Mouse (Mus musculus) hindbrain, embryonic 15.5 days (tissue): ENCODE results near the gene AK157302. TPM values are rescaled to one million over a fixed set of nuclear protein-coding genes. Genes with fewer than 3 reads are reported as not detected.
"Not testable (repeated sequence)": the region's sequence is repeated elsewhere in the genome, so short reads cannot be mapped to it uniquely, and the experiment has no call there.

Experiments
- ATAC-seq: fragments of 200-750 bp; cut with Nextera tagmentation; 2 replicates; pipeline ENCODE4 v1.8.0; 2017; ENCODE audit warnings: low read depth, moderate number of reproducible peaks, moderate TSS enrichment; ENCODE audit not compliant: low FRiP score
- H3K27ac ChIP-seq: fragments of 300-500 bp; sonication (generic); replicated peaks from 2 replicates; pipeline ENCODE4 v1.5.1; 2015; ENCODE audit warnings: mild to moderate bottlenecking, inconsistent platforms
- H3K27me3 ChIP-seq: fragments of 300-500 bp; sonication (generic); 2 replicates; pipeline ENCODE4 v1.6.1; 2015; ENCODE audit warnings: control low read depth, inconsistent platforms
- H3K36me3 ChIP-seq: fragments of 300-500 bp; sonication (generic); 2 replicates; pipeline ENCODE4 v1.6.1; 2015; ENCODE audit warnings: control low read depth, inconsistent platforms
- H3K4me1 ChIP-seq: fragments of 300-500 bp; sonication (generic); replicated peaks from 2 replicates; pipeline ENCODE4 v1.6.1; 2015; ENCODE audit warnings: control low read depth, inconsistent platforms
- H3K4me2 ChIP-seq: fragments of 300-500 bp; sonication (generic); 2 replicates; pipeline ENCODE4 v1.6.1; 2015; ENCODE audit warnings: moderate library complexity, mild to moderate bottlenecking, inconsistent platforms
- H3K4me3 ChIP-seq: fragments of 300-500 bp; sonication (generic); 2 replicates; pipeline ENCODE4 v1.5.1; 2015; ENCODE audit warnings: mild to moderate bottlenecking, inconsistent platforms
- H3K9ac ChIP-seq: fragments of 300-500 bp; sonication (generic); 2 replicates; pipeline ENCODE4 v1.6.1; 2015; ENCODE audit warnings: inconsistent platforms
- H3K9me3 ChIP-seq: fragments of 300-500 bp; sonication (generic); 2 replicates; pipeline ENCODE4 v1.6.1; 2016; ENCODE audit warnings: control low read depth, inconsistent platforms
- WGBS: fragments of 180-500 bp; shearing (Covaris S2); methylation state at CpG from one replicate; pipeline ENCODE4 v1.1.7; 2015; 5-methylcytosine and 5-hydroxymethylcytosine counted together
- polyA plus RNA-seq: library from polyadenylated mRNA; unstranded; fragments of >200 nt; fragmentation: Nextera tagmentation; extraction: Ambion mirVana; gene quantifications from 2 replicates; pipeline ENCODE4 v1.2.1, GENCODE M21; 2015

Gene AK157302
- polyA plus RNA-seq, 1 experiment from 2014 or later: 0.39 TPM

- H3K4me3 ChIP-seq: no peak overlapping the region
- no peak overlapping the region for H3K9ac ChIP-seq
- no peak overlapping the region for H3K4me2 ChIP-seq
- H3K27ac ChIP-seq: no peak overlapping the region
- no peaks in the 10 kb centered on the region for H3K9me3 ChIP-seq
- H3K27me3 ChIP-seq: 0 out of 2 replicates have a peak, but pooled peaks cover 3% of the 10 kb centered on the region
- no peak for ATAC-seq
- H3K4me1 ChIP-seq: peaks cover 3% of the 10 kb centered on the region; the same call in 1 of the 2 replicates
- 32% methylated on average over 4 of the region's 4 CpGs for WGBS
- H3K36me3 ChIP-seq: no peaks in the 10 kb centered on the region
Observed at GRCm38 (mm10) chr13:21472427-21472826, 22.6 kb upstream of the AK157302 start.

- 4% methylated on average over 31 of the region's 31 CpGs for WGBS
- H3K4me3 ChIP-seq: peak within 1 kb of the TSS; percentile 68
Observed at GRCm38 (mm10) chr13:21478759-21479670, 16.0 kb upstream of the AK157302 start, which contains the start of the genes Zkscan4 and Gm10065. TSS of gene Zkscan4 (plus strand) at chr13:21478907. TSS of gene Gm10065 (minus strand) at chr13:21479441.

GRCm38 (mm10) chr13:21486881-21487280, 8.1 kb upstream of the AK157302 start:
- H3K36me3 ChIP-seq: peaks cover 42% of the 10 kb centered on the region
- H3K27ac ChIP-seq: no peak overlapping the region
- no peaks in the 10 kb centered on the region for H3K4me1 ChIP-seq
- WGBS: 94% methylated on average over 1 of the region's 1 CpGs
- no peaks in the 10 kb centered on the region for H3K27me3 ChIP-seq
- H3K4me2 ChIP-seq: no peak overlapping the region
- ATAC-seq: no peak
- no peak overlapping the region for H3K9ac ChIP-seq
- no peak overlapping the region for H3K4me3 ChIP-seq
- H3K9me3 ChIP-seq: 0 out of 2 replicates have a peak, but pooled peaks cover 5% of the 10 kb centered on the region

More at GRCm38 (mm10) chr13:21478759-21479670, 16.0 kb upstream of the AK157302 start, which contains the start of the genes Zkscan4 and Gm10065:
- H3K4me1 ChIP-seq: peaks cover 19% of the 10 kb centered on the region
- not testable (repeated sequence) for H3K27me3 ChIP-seq, H3K36me3 ChIP-seq, H3K9me3 ChIP-seq
- peak within 1 kb of the TSS; percentile 85 for H3K27ac ChIP-seq
- peak within 1 kb of the TSS; percentile 65 for H3K4me2 ChIP-seq
- peak; percentile 94 for ATAC-seq
- H3K9ac ChIP-seq: peak within 1 kb of the TSS; percentile 54

- H3K9ac ChIP-seq: no peak overlapping the region
- no peak for ATAC-seq
- no peaks in the 10 kb centered on the region for H3K27me3 ChIP-seq
- H3K27ac ChIP-seq: no peak overlapping the region
- H3K9me3 ChIP-seq: no peaks in the 10 kb centered on the region
- no peak overlapping the region for H3K4me3 ChIP-seq
- 95% methylated on average over 5 of the region's 5 CpGs for WGBS
- H3K4me1 ChIP-seq: no peaks in the 10 kb centered on the region
- H3K4me2 ChIP-seq: no peak overlapping the region
- H3K36me3 ChIP-seq: 0 out of 2 replicates have a peak, but pooled peaks cover 1% of the 10 kb centered on the region
Observed at GRCm38 (mm10) chr13:21492847-21493246, 2.2 kb upstream of the AK157302 start.

DNA sequence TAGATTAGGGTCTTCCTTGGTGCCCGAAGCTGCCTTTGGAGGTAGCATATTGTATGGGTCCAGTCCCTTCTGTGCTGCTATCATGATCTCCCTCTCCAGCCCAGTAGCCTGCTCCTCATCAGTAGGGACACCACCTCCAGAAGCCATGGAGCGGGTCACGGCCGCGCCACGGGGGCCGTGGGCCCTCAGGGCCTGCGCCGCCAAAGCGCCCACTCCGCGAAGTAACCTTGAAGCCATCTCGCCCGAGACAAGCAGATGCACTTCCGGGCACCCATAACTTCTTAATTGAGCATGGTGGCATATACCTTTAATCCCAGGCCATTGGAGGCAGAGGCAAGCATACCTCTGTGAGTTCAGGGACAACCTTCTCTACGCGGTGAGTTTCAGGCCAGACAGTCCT, 6.2 kb downstream of the AK157302 start, which contains the start of gene Gm11273:
TSS of gene Gm11273 (minus strand) at position 237 of the 400 bp plus-strand sequence.
- H3K4me1 ChIP-seq, H3K4me3 ChIP-seq, ATAC-seq, H3K4me2 ChIP-seq, H3K9ac ChIP-seq, H3K27ac ChIP-seq, H3K9me3 ChIP-seq, H3K27me3 ChIP-seq, H3K36me3 ChIP-seq: not testable (repeated sequence)
- 92% methylated on average over 17 of the region's 17 CpGs for WGBS

GRCm38 (mm10) chr13:21502296-21502695, 7.3 kb downstream of the AK157302 start:
- H3K27ac ChIP-seq: no peak overlapping the region
- H3K4me1 ChIP-seq: peaks cover 2% of the 10 kb centered on the region; the same call in 1 of the 2 replicates
- H3K27me3 ChIP-seq: no peaks in the 10 kb centered on the region
- H3K4me3 ChIP-seq: no peak overlapping the region
- no peak overlapping the region for H3K9ac ChIP-seq
- ATAC-seq: no peak
- no peaks in the 10 kb centered on the region for H3K9me3 ChIP-seq
- no peak overlapping the region for H3K4me2 ChIP-seq
- WGBS: 88% methylated on average over 5 of the region's 5 CpGs
- no peaks in the 10 kb centered on the region for H3K36me3 ChIP-seq

DNA sequence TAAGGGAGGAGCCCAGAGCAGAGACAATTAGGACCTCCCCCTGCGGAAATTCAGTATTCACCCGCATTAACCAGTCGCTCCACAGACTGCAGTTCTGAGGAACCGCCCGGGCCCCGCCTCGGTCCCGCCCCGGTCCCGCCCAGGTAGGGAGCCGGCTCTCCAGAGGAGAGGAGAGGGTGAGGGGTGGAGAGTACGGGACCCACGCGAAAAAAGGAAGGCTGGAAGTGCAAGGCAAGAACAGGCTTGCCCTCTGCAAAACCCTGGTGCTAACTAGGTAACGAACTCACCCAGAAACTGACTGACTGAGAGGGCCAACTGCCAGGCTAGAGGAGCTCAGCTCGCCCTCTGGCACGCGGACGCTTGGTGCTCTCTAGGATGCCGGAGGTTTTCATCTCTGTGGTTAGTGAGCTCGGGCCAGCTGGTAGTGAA, 11.2 kb downstream of the AK157302 start:
- ATAC-seq: peak; percentile 100
- H3K9ac ChIP-seq: peak overlapping the region; percentile 55
- H3K27ac ChIP-seq: peak overlapping the region; percentile 80

GRCm38 (mm10) chr13:21530136-21530535, 35.1 kb downstream of the AK157302 start:
- H3K4me3 ChIP-seq: peak overlapping the region; percentile 81
- WGBS: 52% methylated on average over 7 of the region's 7 CpGs
- H3K9me3 ChIP-seq: no peaks in the 10 kb centered on the region
- H3K27ac ChIP-seq: no peak overlapping the region
- peak overlapping the region; percentile 79 for H3K4me2 ChIP-seq
- peaks cover 15% of the 10 kb centered on the region for H3K36me3 ChIP-seq
- H3K4me1 ChIP-seq: peaks cover 10% of the 10 kb centered on the region
- ATAC-seq: no peak
- H3K9ac ChIP-seq: no peak overlapping the region
- no peaks in the 10 kb centered on the region for H3K27me3 ChIP-seq

More for the DNA sequence above, 11.2 kb downstream of the AK157302 start:
- H3K4me2 ChIP-seq: peak overlapping the region; percentile 55
- WGBS: under 1% methylated on average over 21 of the region's 21 CpGs
- H3K36me3 ChIP-seq: no peaks in the 10 kb centered on the region
- H3K4me1 ChIP-seq: peaks cover 2% of the 10 kb centered on the region; the same call in 1 of the 2 replicates
- H3K4me3 ChIP-seq: peak overlapping the region; percentile 55
- H3K9me3 ChIP-seq: no peaks in the 10 kb centered on the region
- no peaks in the 10 kb centered on the region for H3K27me3 ChIP-seq

GRCm38 (mm10) chr13:21530781-21531201, 35.8 kb downstream of the AK157302 start, which contains the start of gene Zkscan8:
TSS of gene Zkscan8 (minus strand) at chr13:21531120.
- Histone ChIP-seq H3K9me3 (no peaks in the 10 kb centered on the region), H3K9ac (peak within 1 kb of the TSS; percentile 93), H3K36me3 (peaks cover 10% of the 10 kb centered on the region), H3K27ac (peak within 1 kb of the TSS; percentile 87), H3K4me2 (peak within 1 kb of the TSS; percentile 79), H3K4me3 (peak within 1 kb of the TSS; percentile 81), H3K4me1 (peaks cover 10% of the 10 kb centered on the region), H3K27me3 (no peaks in the 10 kb centered on the region)
- peak; percentile 100 for ATAC-seq
- under 1% methylated on average over 39 of the region's 39 CpGs for WGBS

GRCm38 (mm10) chr13:21542708-21543107, 47.7 kb downstream of the AK157302 start, which contains the start of gene Olfr1366:
TSS of gene Olfr1366 (minus strand) at chr13:21542808.
- ATAC-seq: no peak
- no peaks in the 10 kb centered on the region for H3K4me1 ChIP-seq
- H3K27me3 ChIP-seq: no peaks in the 10 kb centered on the region
- WGBS: 88% methylated on average over 1 of the region's 1 CpGs
- no peak within 1 kb of the TSS for H3K4me2 ChIP-seq
- no peak within 1 kb of the TSS for H3K4me3 ChIP-seq
- H3K9me3 ChIP-seq: no peaks in the 10 kb centered on the region
- H3K9ac ChIP-seq: no peak within 1 kb of the TSS
- no peaks in the 10 kb centered on the region for H3K36me3 ChIP-seq
- H3K27ac ChIP-seq: no peak within 1 kb of the TSS
